Mouse (Mus musculus) myocyte (in vitro differentiated cells): ENCODE measurements around the gene 3110082I17Rik. TPM values are rescaled to one million over a fixed set of nuclear protein-coding genes. Genes with fewer than 3 reads are reported as not detected.

Experiments
- H3K27me3 ChIP-seq: one replicate; pipeline ENCODE4 v1.6.1; 2011; ENCODE audit not compliant: control insufficient read depth, insufficient read depth, insufficient read length
- H3K36me3 ChIP-seq: one replicate; pipeline ENCODE4 v1.6.1; 2011; ENCODE audit not compliant: control insufficient read depth, insufficient read depth
- H3K4me2 ChIP-seq: one replicate; pipeline ENCODE4 v1.6.1; 2011; ENCODE audit warnings: low read depth, control low read depth
- H3K4me3 ChIP-seq: one replicate; pipeline ENCODE4 v1.5.1; 2011; ENCODE audit warnings: mild to moderate bottlenecking, control low read depth, moderate library complexity
- H3K79me2 ChIP-seq: one replicate; pipeline ENCODE4 v1.6.1; 2011; ENCODE audit not compliant: control insufficient read depth, insufficient read depth
- H3ac ChIP-seq: one replicate; pipeline ENCODE4 v1.6.1; 2011; ENCODE audit not compliant: control insufficient read depth, insufficient read length
- CEBPB ChIP-seq: IDR thresholded peaks from 2 replicates; pipeline ENCODE4 v1.6.1; 2011; ENCODE audit warnings: mild to moderate bottlenecking, moderate library complexity; ENCODE audit not compliant: poor library complexity, insufficient read depth, severe bottlenecking
- E2F4 ChIP-seq: IDR thresholded peaks from one replicate; pipeline ENCODE4 v1.6.1; 2011; ENCODE audit warnings: mild to moderate bottlenecking, control low read depth, moderate library complexity; ENCODE audit not compliant: insufficient read depth
- MAX ChIP-seq: IDR thresholded peaks from one replicate; pipeline ENCODE4 v1.6.1; 2011; ENCODE audit warnings: low read depth, mild to moderate bottlenecking, control low read depth
- MYOD1 ChIP-seq, 3 experiments: IDR thresholded peaks; one replicate each; pipeline ENCODE4 v1.6.1; 2011; ENCODE audit warnings: control low read depth in 2 of 3, low read depth in 2 of 3, mild to moderate bottlenecking in 2 of 3, moderate library complexity in 1 of 3; ENCODE audit not compliant: insufficient read length in 2 of 3, control insufficient read depth in 1 of 3
- MYOG ChIP-seq, 3 experiments: IDR thresholded peaks; one replicate each; pipeline ENCODE4 v1.6.1; 2011; ENCODE audit warnings: control low read depth in 2 of 3, low read depth in 2 of 3, mild to moderate bottlenecking in 2 of 3; ENCODE audit not compliant: insufficient read length in 2 of 3, control insufficient read depth in 1 of 3, insufficient read depth in 1 of 3
- POLR2A ChIP-seq: IDR thresholded peaks from one replicate; pipeline ENCODE4 v1.6.1; 2011; ENCODE audit warnings: low read depth, mild to moderate bottlenecking, control low read depth, moderate library complexity; ENCODE audit not compliant: insufficient read length
- POLR2AphosphoS2 ChIP-seq: IDR thresholded peaks from one replicate; pipeline ENCODE4 v1.6.1; 2011; ENCODE audit warnings: low read depth, control low read depth; ENCODE audit not compliant: insufficient read length
- REST ChIP-seq: IDR thresholded peaks from one replicate; pipeline ENCODE4 v1.6.1; 2011; ENCODE audit warnings: mild to moderate bottlenecking, control low read depth, moderate library complexity; ENCODE audit not compliant: insufficient read depth, insufficient read length
- SRF ChIP-seq: IDR thresholded peaks from one replicate; pipeline ENCODE4 v1.6.1; 2011; ENCODE audit warnings: low read depth; ENCODE audit not compliant: control insufficient read depth, insufficient read length
- TCF12 ChIP-seq: IDR thresholded peaks from one replicate; pipeline ENCODE4 v1.6.1; 2011; ENCODE audit warnings: mild to moderate bottlenecking, control low read depth; ENCODE audit not compliant: poor library complexity, insufficient read depth, severe bottlenecking
- TCF3 ChIP-seq: IDR thresholded peaks from one replicate; pipeline ENCODE4 v1.6.1; 2011; ENCODE audit warnings: low read depth, control low read depth; ENCODE audit not compliant: insufficient read length
- USF1 ChIP-seq: IDR thresholded peaks from one replicate; pipeline ENCODE4 v1.6.1; 2011; ENCODE audit warnings: low read depth, mild to moderate bottlenecking, control low read depth, moderate library complexity
- polyA plus RNA-seq: library from polyadenylated mRNA; unstranded; fragments of >200 nt; fragmentation: generic; extraction: Trizol; gene quantifications from one replicate; pipeline ENCODE4 v1.2.1, GENCODE M21; 2012; ENCODE audit warnings: missing spikeins

Gene 3110082I17Rik
- polyA plus RNA-seq, 1 experiment = 16.4 TPM

- Histone ChIP-seq H3ac (no peak overlapping the region), H3K27me3 (no peaks in the 10 kb centered on the region), H3K36me3 (peaks cover 13% of the 10 kb centered on the region), H3K79me2 (no peaks in the 10 kb centered on the region), H3K4me2 (no peak overlapping the region), H3K4me3 (no peak overlapping the region)
- no peak for TF ChIP-seq MYOG (IDR thresholded peaks at IDR 0.05; ENCODE audit: control insufficient read depth in 1 of 3, insufficient read depth in 1 of 3, insufficient read length in 2 of 3, low read depth in 2 of 3)
- TF ChIP-seq TCF3 = no peak
- TF ChIP-seq E2F4 = no peak
- TF ChIP-seq TCF12 = no peak
- TF ChIP-seq SRF = no peak
- no peak for TF ChIP-seq REST
- TF ChIP-seq CEBPB = no peak
- TF ChIP-seq MAX = no peak
- TF ChIP-seq USF1 = no peak
- TF ChIP-seq MYOD1 (IDR thresholded peaks at IDR 0.05; ENCODE audit: control insufficient read depth in 1 of 3, insufficient read length in 2 of 3, low read depth in 2 of 3) = no peak
- TF ChIP-seq POLR2A = no peak
These were observed 14.4 kb upstream of the 3110082I17Rik start for GRCm38 (mm10) chr5:139474741-139475140.

- TF ChIP-seq USF1 (no peak), CEBPB (no peak), POLR2A (no peak)
- no peaks in the 10 kb centered on the region for H3K79me2 ChIP-seq
- H3K4me3 ChIP-seq = no peak overlapping the region
- no peak overlapping the region for H3ac ChIP-seq
- H3K4me2 ChIP-seq = no peak overlapping the region
- H3K36me3 ChIP-seq = peaks cover 13% of the 10 kb centered on the region
- H3K27me3 ChIP-seq = no peaks in the 10 kb centered on the region
These were observed 7.7 kb upstream of the 3110082I17Rik start for GRCm38 (mm10) chr5:139467998-139468397.

- H3K36me3 ChIP-seq = peaks cover 4% of the 10 kb centered on the region
- no peaks in the 10 kb centered on the region for H3K27me3 ChIP-seq
- no peak overlapping the region for H3K4me3 ChIP-seq
- no peak for TF ChIP-seq POLR2AphosphoS2
- no peak overlapping the region for H3ac ChIP-seq
- no peak overlapping the region for H3K4me2 ChIP-seq
- no peaks in the 10 kb centered on the region for H3K79me2 ChIP-seq
These were observed 6.5 kb upstream of the 3110082I17Rik start for GRCm38 (mm10) chr5:139466801-139467200.

- Histone ChIP-seq H3K4me2 (no peak overlapping the region), H3K79me2 (no peaks in the 10 kb centered on the region), H3K4me3 (no peak overlapping the region), H3K27me3 (no peaks in the 10 kb centered on the region), H3K36me3 (no peaks in the 10 kb centered on the region), H3ac (no peak overlapping the region)
- TF ChIP-seq POLR2AphosphoS2 (no peak), TCF12 (no peak), SRF (no peak), E2F4 (no peak), POLR2A (no peak), MYOD1 (IDR thresholded peaks at IDR 0.05; ENCODE audit: control insufficient read depth in 1 of 3, insufficient read length in 2 of 3, low read depth in 2 of 3) (no peak), USF1 (no peak), MYOG (IDR thresholded peaks at IDR 0.05; ENCODE audit: control insufficient read depth in 1 of 3, insufficient read depth in 1 of 3, insufficient read length in 2 of 3, low read depth in 2 of 3) (no peak)
These were observed 6.0 kb upstream of the 3110082I17Rik start for GRCm38 (mm10) chr5:139466373-139466772.

- Histone ChIP-seq H3K36me3 (no peaks in the 10 kb centered on the region), H3K79me2 (no peaks in the 10 kb centered on the region), H3ac (no peak overlapping the region), H3K4me2 (no peak overlapping the region), H3K27me3 (no peaks in the 10 kb centered on the region), H3K4me3 (no peak overlapping the region)
- TF ChIP-seq REST = no peak
- TF ChIP-seq POLR2AphosphoS2 = no peak
- TF ChIP-seq CEBPB = no peak
- TF ChIP-seq E2F4 = no peak
- TF ChIP-seq USF1 = no peak
- no peak for TF ChIP-seq MAX
- no peak for TF ChIP-seq TCF12
- TF ChIP-seq POLR2A = no peak
- no peak for TF ChIP-seq MYOG (IDR thresholded peaks at IDR 0.05; ENCODE audit: control insufficient read depth in 1 of 3, insufficient read depth in 1 of 3, insufficient read length in 2 of 3, low read depth in 2 of 3)
These were observed 4.5 kb upstream of the 3110082I17Rik start for GRCm38 (mm10) chr5:139464874-139465273.

GRCm38 (mm10) chr5:139459938-139460337 lies 389 bp downstream of the 3110082I17Rik start:
- H3K4me2 ChIP-seq = peak overlapping the region; percentile 98
- H3K4me3 ChIP-seq = peak overlapping the region; percentile 58
- H3K79me2 ChIP-seq = no peaks in the 10 kb centered on the region
- H3K27me3 ChIP-seq = no peaks in the 10 kb centered on the region
- H3K36me3 ChIP-seq = no peaks in the 10 kb centered on the region
- TF ChIP-seq MYOG (IDR thresholded peaks at IDR 0.05; ENCODE audit: control insufficient read depth in 1 of 3, insufficient read depth in 1 of 3, insufficient read length in 2 of 3, low read depth in 2 of 3) (no peak), REST (no peak), POLR2AphosphoS2 (no peak), USF1 (no peak), POLR2A (no peak), TCF12 (no peak), MAX (no peak), SRF (no peak), TCF3 (no peak), CEBPB (no peak), E2F4 (no peak), MYOD1 (IDR thresholded peaks at IDR 0.05; ENCODE audit: control insufficient read depth in 1 of 3, insufficient read length in 2 of 3, low read depth in 2 of 3) (no peak)
- peak overlapping the region; percentile 12 for H3ac ChIP-seq
